Mouse (Mus musculus) liver (tissue): ENCODE results near the gene Olfm2.
"Not testable (repeated sequence)": the region's sequence is repeated elsewhere in the genome, so short reads cannot be mapped to it uniquely, and the experiment has no call there.

ENCODE experiments used
- DNase-seq: peaks from one replicate; pipeline ENCODE4 v3.0.0-alpha.2; 2020; ENCODE audit warnings: mixed read lengths

Olfm2 gene

DNA sequence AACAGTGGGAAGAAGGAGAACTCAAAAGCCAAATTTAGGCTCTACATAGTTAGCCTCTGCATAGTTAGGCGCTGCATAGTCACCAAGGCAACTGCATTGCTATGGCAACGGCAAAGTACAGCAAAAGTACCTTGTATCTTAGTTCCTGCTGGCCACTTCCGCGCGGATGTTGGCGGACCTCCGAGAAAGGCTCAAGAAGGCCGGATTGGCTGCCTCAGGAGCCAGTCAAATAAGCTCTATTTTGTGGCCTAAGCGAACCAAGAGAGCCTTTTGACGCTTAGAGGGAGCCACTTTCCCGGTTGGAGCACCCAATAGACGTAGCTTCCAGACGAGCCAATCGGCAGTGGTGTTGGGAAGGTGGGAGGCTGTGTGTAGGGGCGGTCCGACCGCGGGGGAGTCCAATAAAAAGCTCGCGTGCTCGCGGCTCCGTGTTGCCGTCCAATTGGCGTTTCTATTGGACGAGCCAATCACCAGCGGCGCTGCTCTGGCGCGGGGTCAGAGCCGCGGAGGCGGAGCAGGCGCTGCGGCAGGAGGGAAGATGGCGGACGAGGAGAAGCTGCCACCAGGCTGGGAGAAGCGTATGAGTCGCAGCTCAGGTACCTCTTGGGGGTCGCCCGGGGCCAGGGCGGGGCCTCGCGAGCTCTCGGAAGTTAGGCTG is 94.4 kb downstream of the Olfm2 start, which contains the start of gene Pin1:
Gene Pin1 (plus strand): TSS at position 494 of the 658 bp plus-strand sequence.
- DNase-seq: peak; percentile 98

DNA sequence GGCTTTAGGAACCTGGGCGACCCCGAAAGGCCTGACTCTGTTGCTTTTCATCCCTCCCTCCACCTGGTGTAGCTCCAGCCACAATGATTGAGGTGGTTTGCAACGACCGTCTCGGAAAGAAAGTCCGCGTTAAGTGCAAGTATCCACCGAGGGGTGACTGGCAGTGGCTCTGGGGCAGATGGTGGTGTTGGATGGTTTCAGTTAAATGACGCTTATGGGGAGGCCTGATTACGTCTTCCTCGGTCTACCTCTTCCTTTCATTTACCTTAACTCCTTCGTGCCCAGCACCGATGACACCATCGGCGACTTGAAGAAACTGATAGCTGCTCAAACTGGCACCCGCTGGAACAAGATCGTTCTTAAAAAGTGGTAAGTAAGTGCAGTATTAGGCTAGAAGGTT is 101.0 kb downstream of the Olfm2 start:
- no peak for DNase-seq

DNA sequence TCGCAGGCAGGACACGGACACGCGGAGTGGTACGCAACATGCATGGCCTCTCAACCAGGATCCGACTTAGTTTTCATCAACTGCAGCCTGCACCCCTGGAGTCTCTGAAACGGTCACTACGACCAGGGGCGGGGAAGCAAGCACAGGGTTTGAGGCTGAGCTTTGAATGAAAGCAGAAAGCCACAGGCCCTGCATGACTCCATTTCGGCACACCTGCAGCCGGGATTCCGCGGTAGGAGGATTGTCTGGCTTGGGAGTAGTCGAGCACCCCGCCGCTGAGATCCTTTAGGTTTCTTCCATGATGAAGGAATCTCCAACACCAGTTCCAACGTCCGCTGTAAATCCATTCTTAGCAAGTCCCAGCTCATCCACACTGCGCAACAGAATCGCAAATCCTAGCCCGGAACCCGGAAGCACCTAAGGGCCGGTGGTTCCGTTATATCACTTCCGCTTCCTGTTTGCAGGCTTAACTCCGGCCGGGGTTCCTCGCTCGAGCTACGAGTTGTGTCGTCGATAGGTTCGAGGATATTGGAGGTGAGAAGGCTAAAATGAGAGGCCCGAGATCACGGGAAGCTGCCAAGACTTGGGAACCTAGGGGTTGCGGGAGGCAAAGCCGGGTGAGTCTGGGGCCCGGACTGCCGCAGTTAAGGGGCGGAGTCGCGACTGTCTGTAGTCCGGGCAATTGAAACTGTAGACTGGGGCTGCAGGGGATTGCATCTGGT is 101.6 kb downstream of the Olfm2 start, which contains the start of gene Fbxl12:
Gene Fbxl12 (minus strand): TSS at position 408 of the 722 bp plus-strand sequence.
- peak; percentile 79 for DNase-seq

DNA sequence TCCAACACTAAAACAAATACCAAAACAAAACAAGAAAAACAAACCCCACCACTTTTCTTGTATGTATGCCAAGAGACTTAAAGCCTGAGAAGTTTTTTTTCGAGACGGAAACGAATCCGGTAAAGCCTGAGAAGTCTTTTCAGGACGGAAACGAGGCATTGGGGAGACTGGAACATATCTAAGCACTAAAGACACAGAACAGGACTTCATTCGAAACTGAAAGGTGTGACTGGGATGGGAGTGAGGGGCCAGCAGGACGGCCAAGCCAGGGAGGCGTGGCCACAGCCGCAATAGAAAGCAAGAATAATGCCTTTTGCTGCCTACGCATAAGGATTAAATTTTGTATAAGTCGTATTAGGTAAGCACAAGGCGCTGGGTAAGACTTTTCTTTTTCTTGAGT is 102.4 kb downstream of the Olfm2 start:
- no peak for DNase-seq

DNA sequence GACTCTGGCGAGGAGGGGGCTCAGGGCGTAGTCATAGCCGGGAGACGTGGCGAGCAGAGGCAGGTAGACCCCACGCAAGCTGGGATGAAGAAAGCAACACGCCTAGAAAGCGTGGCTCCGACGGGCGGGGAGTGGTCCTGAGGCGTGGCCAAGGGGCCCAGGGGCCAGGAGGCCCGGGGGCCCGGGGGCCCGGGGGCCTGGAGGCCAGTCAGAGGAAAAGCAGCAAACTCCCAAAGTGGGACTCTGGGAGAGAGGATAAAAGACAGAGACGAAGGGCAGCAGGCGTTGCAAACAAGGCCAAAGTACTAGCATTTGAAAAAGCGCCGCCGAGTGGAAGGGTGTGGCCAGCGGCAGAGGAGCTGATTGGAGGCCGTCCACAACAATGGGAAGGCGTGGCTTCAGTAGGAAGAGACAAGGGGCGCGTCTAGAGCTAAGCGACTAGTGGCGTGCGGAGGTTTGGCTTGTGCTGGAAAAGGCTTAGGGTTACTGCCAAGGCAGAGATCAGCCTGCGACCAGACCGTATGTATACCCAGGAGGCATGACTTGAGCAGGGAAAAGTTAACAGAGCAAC is 103.2 kb downstream of the Olfm2 start:
- peak; percentile 85 for DNase-seq

DNA sequence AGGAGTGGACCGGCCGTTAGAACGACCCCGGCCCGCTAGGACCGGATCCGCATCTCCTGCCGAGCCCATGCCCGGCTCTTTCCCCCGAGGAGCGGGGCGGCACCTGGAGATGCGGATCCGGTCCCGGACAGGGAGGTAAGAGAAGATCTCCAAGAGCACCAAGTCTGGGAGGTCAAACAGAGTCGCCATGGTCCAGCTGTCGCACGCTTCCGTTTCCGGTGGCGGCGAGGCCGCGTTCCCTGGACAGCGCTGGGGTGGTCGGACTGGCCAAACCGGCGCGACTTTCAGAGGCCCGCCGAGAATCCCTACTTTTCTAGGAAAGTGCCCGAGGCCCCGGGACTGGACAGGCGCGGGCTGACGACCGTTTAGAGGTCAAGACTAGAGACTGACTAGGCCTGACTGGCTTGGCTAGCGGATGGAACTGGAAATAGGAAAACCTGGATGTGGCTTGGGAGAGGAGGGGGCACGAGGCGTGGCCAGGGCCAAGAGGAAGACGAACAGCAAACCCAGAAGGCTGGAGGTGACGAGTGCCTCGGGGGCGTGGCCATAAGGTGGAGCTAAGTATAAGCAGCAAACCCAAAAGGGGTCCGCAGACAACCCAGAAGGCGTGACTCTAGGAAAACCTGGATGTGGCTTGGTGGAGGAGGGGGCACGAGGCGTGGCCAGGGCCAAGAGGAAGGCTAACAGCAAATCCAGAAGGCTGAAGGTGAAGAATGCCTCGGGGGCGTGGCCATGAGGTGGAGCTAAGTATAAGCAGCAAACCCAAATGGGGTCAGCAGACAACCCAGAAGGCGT is 103.9 kb downstream of the Olfm2 start, which contains the start of gene Ubl5:
Gene Ubl5 (plus strand): TSS at position 778 of the 795 bp plus-strand sequence.
- peak; percentile 89 for DNase-seq

DNA sequence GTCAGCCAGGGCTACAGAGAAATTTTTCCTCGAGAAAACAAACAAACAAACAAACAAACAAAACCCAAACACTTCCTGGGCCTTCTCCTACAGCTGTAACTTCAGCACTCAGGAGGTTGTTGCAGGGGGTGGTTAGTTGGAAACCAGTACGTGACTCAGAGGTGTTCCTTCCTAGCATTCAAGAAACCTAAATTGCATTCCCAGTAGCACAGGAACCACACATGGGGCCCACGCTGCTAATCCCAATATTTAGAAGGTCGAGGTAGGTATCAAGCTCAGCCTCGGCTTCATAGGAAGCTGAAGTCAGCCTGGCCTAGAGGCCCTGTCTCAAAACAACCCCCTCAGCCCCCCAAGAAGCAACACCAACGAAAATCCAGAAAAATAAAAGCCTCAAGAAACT is 104.6 kb downstream of the Olfm2 start:
- DNase-seq: no peak

DNA sequence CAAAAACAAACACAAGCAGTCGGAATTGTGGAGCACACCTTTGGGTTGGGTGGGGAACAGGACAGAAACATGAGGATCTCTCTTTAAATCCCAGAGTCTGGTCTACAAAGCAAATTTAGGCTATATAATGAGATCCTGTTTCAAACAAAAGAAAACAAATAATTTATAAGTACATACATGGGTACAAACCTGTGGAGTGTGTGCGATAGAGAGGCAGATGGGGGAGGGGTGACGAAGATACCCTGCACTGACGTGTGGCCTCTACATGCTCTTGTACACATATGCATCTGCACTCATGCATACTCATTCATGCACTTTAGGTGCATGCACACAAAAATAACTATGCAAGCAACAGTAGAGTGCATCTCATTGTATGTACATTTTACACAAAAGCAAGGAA is 106.7 kb downstream of the Olfm2 start:
- DNase-seq: no peak

DNA sequence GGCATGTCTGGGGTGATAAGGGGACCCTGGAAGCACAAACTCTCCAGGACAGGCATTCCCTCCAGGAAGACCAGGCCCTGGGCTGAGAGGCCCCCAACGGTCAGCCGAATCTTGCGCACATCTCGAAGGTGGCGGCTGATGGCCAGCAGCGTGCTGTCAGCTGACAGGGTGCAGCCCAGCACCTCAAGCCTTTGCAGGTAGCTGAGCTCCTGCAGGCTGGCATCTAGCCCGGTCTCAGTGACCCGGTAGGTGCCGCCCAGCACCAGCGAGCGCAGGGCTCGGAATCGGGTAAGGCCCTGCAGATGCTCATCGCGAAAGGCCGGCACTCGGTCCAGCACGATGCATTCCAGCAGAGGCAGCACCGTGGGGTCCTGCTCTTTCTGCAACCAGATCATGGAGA is 107.6 kb downstream of the Olfm2 start:
- no peak for DNase-seq

DNA sequence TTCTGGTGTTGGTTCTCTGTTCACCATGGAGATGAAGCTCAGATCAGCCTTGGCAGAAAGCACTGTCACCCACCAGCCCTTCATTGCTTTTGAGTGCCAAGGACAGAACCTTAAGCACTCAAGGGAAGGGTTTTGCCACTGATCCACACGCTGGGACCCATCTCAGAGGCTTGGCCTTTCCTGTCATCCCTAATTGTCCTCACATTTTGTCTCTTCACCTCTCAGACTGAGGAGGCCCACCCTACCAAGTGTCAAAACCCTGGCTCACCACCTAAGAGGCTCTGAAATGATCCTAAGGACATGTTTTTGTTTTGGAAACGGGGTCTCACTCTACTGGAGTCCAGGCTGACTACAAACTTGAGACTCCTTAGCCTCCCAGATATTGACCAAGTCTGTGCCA is 109.4 kb downstream of the Olfm2 start:
- DNase-seq: no peak

DNA sequence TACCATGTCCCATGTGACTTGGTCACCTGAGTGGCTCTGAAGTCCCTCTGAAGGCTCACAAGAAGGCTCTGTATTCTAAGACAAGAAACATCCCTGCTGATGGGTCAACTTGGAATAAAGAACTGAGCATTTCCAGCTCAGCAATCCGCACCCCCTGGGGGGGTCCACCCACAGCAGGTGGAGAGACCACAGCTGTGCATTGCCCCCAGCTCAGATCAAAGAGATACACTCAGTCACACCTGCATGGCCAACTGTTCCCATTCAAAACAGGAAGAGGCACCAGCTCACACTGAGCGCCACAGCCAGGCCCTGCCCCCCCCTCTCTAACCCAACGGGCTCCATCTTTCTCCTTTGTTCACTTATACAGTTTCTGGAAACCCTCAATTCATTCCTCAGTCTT is 109.9 kb downstream of the Olfm2 start:
- no peak for DNase-seq

DNA sequence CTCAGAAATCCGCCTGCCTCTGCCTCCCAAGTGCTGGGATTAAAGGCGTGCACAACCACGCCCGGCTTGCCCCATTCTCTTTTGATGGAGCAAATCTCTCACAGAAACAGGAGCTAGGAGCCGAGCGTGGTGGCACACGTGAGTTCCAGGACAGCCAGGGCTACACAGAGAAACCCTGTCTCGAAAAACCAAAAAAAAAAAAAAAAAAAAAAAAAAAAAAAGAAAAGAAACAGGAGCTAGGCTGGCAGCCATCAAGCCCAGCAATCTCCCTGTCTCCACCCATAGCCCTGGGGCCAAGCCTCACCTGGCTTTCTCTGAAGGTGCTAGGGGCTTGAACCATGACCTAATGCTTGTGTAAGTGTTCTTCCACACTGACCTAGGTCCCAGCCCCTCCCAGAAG is 110.5 kb downstream of the Olfm2 start:
- not testable (repeated sequence) for DNase-seq

DNA sequence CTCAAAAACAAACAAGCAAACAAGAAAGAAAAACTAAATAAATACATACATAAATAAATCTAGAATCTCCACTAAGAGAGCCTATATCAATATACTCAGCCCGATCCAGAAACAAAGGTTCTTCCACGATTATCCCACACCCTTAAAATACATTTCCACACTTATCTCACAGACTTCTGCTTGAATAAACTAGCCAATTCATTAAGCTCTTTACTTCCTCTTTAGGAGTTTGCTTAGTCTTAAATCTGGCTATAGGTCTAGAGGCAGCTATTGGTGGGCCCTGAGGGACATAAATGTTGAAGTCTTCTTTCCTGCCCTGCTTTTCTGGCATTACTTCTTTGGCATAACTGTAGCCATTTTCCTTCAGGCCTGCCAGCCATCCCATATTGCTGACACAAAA is 114.8 kb downstream of the Olfm2 start:
- DNase-seq: no peak
